Mouse (Mus musculus) right cerebral cortex, postnatal 14 days (tissue): ENCODE results near the gene Dhodh.

Experiments
- DNase-seq: peaks from one replicate; pipeline ENCODE4 v3.0.0; 2022

Gene Dhodh

GRCm38 (mm10) chr8:109608271-109609152 is at the start of gene Dhodh:
Gene Dhodh (minus strand): TSS chr8:109608673.
- peak; percentile 97 for DNase-seq

GRCm38 (mm10) chr8:109656860-109657259 is 48.4 kb upstream of the Dhodh start:
- DNase-seq: no peak

- no peak for DNase-seq
Observed at GRCm38 (mm10) chr8:109650801-109651200, 42.3 kb upstream of the Dhodh start.

GRCm38 (mm10) chr8:109648469-109648868 is 40.0 kb upstream of the Dhodh start:
- no peak for DNase-seq

GRCm38 (mm10) chr8:109647331-109647730 is 38.9 kb upstream of the Dhodh start:
- DNase-seq: no peak

- no peak for DNase-seq
Observed at GRCm38 (mm10) chr8:109641236-109641635, 32.8 kb upstream of the Dhodh start.

GRCm38 (mm10) chr8:109640410-109640809 is 31.9 kb upstream of the Dhodh start:
- DNase-seq: no peak

GRCm38 (mm10) chr8:109638851-109639250 is 30.4 kb upstream of the Dhodh start:
- DNase-seq: no peak

GRCm38 (mm10) chr8:109635146-109635545 is 26.7 kb upstream of the Dhodh start:
- no peak for DNase-seq

GRCm38 (mm10) chr8:109632498-109632897 is 24.0 kb upstream of the Dhodh start:
- DNase-seq: no peak

- no peak for DNase-seq
Observed at GRCm38 (mm10) chr8:109628638-109629037, 20.2 kb upstream of the Dhodh start.

- DNase-seq: no peak
Observed at GRCm38 (mm10) chr8:109615569-109615968, 7.1 kb upstream of the Dhodh start.

- DNase-seq: no peak
Observed at GRCm38 (mm10) chr8:109614243-109615210, 6.1 kb upstream of the Dhodh start, which contains the start of gene Pkd1l3. Gene Pkd1l3 (plus strand): TSS chr8:109614517.

- no peak for DNase-seq
Observed at GRCm38 (mm10) chr8:109609153-109609502, 655 bp upstream of the Dhodh start.

GRCm38 (mm10) chr8:109607650-109608049 is 823 bp downstream of the Dhodh start:
- no peak for DNase-seq

- no peak for DNase-seq
Observed at GRCm38 (mm10) chr8:109606725-109607124, 1.7 kb downstream of the Dhodh start.

GRCm38 (mm10) chr8:109595854-109596253 is 12.6 kb downstream of the Dhodh start:
- peak; percentile 43 for DNase-seq

- no peak for DNase-seq
Observed at GRCm38 (mm10) chr8:109593117-109593788, 15.2 kb downstream of the Dhodh start.

GRCm38 (mm10) chr8:109592164-109592563 is 16.3 kb downstream of the Dhodh start:
- no peak for DNase-seq

- no peak for DNase-seq
Observed at GRCm38 (mm10) chr8:109591367-109591766, 17.1 kb downstream of the Dhodh start.

- DNase-seq: no peak
Observed at GRCm38 (mm10) chr8:109590901-109591300, 17.6 kb downstream of the Dhodh start.

GRCm38 (mm10) chr8:109586972-109587504 is 21.4 kb downstream of the Dhodh start:
- no peak for DNase-seq

- no peak for DNase-seq
Observed at GRCm38 (mm10) chr8:109585652-109586051, 22.8 kb downstream of the Dhodh start.
